Mouse (Mus musculus) left cerebral cortex, postnatal 14 days (tissue): Measurements from ENCODE around the gene Hsdl2. TPM values are rescaled to one million over a fixed set of nuclear protein-coding genes. Genes with fewer than 3 reads are reported as not detected.

Source experiments
- DNase-seq, 2 experiments: peaks; one replicate each; pipeline ENCODE4 v3.0.0; 2021 to 2022; ENCODE audit warnings: low spot score in 2 of 2, mixed read lengths in 1 of 2
- intact Hi-C: fragments of 180-260 bp; cut with DNase I; formaldehyde crosslinking; loops from one replicate; pipeline ENCODE4 v1.15.1; 2025
- total RNA-seq, 2 experiments: library from RNA; stranded (reverse); gene quantifications; 2 replicates each; pipeline ENCODE4 v1.2.3; 2021

The Hsdl2 gene
- total RNA-seq, 2 experiments from 2014 or later = 22.8 to 24.6 TPM

DNA sequence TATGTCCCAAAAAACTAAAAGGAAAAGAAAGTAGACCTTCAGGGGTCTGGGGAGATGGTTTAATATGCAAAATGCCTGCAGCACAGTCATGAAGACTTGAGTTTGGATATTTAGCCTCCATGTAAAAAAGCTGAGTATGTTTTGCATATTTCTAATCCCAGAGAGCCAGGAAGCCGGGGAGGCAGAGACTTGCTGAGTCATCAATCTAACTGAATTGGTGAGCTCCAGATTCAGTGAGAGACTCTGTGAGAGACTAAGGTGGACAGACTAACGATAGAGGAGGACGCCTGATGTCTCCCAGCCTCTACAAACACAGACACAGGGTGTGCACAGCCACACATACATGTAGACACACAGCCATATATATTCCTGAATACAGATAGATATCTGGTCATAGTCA lies 23.5 kb downstream of the Hsdl2 start:
- DNase-seq = no peak

DNA sequence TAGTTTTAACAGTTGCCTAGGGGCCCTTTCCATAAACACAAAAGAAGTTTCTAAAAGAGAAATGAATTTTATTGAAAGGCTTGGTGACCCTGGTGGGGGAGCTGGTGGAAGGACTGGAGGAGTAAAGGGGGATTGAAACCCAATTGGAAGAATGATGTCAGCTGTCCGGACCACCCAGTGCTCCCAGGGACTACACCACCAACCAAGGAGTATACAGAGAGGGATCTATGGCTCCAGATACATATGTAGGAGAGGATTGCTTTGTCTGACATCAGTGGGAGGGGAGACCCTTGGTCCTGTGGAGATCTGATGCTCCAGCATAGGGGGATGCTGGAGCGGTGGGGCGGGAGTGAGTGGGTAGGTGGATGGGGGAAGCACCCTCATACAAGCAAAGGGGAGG lies 24.1 kb downstream of the Hsdl2 start:
- intact Hi-C loops = no loop called here
- no peak for DNase-seq

More for the DNA sequence above, 23.5 kb downstream of the Hsdl2 start:
- intact Hi-C loops = no loop called here

DNA sequence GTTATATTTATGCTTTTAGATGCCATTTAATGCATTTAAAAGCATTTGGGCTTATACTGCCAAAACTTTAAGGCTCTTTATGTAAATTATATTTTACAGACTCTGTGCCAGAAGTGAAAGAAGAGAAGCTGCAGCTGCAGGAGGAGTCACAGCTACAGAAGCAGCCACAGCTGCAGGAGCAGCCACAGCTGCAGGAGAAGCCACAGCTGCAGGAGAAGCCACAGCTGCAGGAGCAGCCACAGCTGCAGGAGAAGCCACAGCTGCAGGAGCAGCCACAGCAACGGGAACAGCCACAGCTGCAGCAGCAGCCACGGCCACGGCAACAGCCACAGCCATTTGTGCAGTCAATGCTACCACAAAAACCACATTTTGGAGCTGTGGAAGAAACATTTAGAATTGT lies 29.0 kb downstream of the Hsdl2 start:
- intact Hi-C loops = no loop called here
- no peak for DNase-seq

DNA sequence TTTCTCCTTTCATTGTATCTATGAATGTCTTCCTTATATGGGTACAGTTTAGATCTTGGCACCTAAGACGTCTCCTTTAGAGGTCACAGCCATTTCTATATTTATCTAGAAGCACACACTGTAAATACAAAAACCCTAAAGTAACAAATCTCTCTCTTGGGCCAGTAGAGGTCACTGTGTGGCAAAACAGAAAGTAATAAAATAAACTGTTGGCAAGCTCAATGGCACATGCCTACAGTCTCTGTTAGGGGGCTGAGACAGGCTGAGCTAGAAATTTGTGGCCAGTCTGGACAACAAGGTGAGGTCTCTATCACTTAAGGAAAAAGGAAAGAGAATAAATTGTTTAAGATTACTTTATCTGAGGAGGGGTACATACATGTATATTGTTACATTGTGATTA lies 33.6 kb downstream of the Hsdl2 start:
- no peak for DNase-seq
- intact Hi-C loops = no loop called here

DNA sequence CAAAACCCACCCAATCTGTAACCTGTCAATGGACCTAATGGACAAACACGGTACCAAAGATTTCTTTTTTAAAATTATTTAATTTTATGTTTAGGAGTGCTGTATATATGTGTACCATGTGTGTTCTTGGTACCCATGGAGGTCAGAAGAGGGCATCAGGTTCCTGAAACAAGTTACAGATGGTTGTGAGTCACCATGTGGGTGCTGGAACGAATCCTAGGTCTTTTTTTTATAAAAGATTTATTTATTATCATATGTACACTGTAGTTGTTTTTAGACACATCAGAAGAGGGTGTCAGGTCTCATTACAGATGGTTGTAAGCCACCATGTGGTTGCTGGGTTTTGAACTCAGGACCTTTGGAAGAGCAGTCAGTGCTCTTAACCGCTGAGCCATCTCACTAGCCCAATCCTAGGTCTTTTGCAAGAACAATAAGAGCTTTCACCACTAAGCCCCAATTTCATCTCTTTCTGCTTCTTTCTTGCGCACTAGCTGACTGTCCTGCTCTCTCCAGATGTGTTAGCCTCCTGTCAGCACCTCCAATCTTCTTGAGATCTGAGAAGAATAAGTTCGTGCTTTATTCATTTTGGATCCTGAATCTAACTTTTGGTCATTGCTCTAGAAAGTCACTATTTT lies 38.4 kb downstream of the Hsdl2 start:
- intact Hi-C loops = no loop called here
- DNase-seq = no peak

- DNase-seq = peak in 1 of 2 experiments; percentile 7
- intact Hi-C loops = loop anchor here (5.0 kb wide), 2 partner anchors 137 to 157 kb away; no protein-coding TSS in a partner anchor
Measured at GRCm38 (mm10) chr4:59625676-59625997, 44.3 kb downstream of the Hsdl2 start.

DNA sequence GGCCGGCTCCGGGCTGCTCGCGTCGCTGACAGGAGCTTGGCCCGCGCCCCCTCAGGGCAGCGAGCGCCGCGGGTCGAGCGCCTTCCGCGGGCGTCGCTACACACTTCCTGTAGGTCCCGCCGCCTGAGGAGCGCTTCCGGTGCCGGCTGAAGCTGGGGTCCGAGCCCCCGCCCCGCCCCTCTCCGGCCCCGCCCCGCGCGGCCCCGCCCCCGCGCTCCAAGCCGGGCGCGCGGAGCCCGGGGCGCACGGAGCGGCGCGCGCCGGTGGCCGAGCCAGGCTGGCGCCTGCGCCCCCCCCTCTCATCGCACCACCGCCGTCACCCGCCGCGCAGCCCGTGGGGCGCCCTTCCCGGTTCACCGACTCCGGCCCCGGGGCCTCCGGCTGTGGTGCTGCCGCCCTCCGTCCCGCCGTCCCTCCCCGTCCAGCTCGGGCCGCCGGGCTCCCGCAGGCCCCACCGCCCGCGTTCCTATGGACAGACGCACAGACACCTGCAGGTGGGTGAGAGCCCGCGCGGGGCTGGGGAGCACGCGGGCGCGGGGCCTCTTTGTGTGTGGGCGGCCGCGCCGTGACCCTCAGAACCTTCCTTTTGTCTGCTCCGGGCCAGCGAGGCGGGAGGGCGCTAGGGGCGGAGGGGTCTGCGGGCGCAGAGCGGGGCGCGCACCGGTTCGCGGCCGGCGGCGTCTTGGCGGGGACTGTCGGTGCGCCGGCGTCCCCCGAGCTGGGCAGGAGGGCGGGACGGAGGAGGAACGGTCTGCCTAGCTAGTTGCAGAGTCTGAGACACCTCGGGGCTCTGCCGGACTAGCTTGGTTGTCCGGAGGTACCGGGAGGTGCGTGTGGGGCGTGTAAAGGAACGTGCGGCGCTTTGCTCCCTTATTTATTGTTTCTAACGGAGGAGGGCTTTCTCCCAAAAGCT lies 44.9 kb downstream of the Hsdl2 start, which contains the start of gene E130308A19Rik:
Gene E130308A19Rik (plus strand): TSS at position 214 of the 913 bp plus-strand sequence.
- intact Hi-C loops = loop anchor here (5.0 kb wide), 2 partner anchors 136 to 156 kb away; no protein-coding TSS in a partner anchor
- peak; percentile 28 to 69 for DNase-seq

DNA sequence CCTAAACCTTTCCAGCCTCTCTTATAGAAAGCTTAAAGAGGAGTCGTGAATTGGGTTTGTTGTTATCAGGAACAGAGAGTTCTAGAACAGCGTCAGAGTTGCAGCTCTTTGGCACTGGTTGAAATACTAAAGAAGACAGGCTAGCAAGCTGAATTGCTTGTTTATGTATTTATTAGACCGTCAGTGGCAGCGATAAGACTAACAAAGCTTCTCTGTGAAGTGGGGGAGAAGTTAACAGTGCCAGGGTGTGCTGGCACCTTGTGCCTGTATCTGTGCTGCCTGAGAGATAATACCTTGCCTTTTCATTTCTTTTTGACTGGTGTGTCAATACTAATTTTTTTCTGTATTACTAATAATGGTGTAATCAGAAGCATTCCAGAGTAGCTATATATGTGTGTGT lies 46.9 kb downstream of the Hsdl2 start:
- intact Hi-C loops = loop anchor here (5.0 kb wide), 2 partner anchors 134 to 154 kb away; no protein-coding TSS in a partner anchor

DNA sequence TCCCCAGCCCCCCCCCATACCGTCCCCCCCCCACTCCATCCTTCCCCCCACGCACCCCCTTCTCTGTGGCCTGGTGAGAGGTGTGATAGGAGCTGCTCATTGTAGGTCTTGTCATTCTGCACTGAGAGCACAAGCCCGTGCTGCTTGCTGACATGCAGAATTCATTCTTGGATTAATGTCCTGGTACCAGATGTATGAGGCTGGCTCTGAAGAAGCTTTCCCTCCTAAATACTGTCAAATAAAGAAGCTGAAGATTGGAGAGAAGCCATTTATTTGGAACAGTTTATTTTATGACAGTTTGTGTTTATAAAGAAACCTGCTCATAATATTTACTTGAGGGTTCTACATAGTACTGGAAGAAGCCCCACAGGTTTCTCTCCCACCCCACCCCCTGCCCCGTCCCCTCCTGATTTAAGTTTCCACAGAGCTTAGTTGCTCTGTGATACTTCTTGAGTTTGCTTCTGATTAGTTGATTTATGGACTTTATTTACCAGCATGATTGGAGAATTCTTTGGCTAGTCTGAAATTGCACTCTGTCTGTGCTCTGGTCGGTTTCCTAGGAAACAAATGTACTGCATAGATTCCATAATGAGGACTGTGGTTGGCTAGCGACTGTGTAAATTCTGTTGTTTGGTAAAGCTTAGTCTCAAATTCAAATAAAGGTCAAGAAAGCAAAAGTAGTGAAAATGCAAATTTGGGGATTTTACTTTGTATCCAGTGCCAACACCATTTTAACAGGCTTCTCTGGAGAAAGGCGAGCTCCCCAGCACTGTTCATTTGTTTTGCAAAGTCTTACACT lies 47.9 kb downstream of the Hsdl2 start:
- intact Hi-C loops = loop anchor here (5.0 kb wide), 2 partner anchors 133 to 153 kb away; no protein-coding TSS in a partner anchor
- no peak for DNase-seq

More for the DNA sequence above, 46.9 kb downstream of the Hsdl2 start:
- DNase-seq = no peak

DNA sequence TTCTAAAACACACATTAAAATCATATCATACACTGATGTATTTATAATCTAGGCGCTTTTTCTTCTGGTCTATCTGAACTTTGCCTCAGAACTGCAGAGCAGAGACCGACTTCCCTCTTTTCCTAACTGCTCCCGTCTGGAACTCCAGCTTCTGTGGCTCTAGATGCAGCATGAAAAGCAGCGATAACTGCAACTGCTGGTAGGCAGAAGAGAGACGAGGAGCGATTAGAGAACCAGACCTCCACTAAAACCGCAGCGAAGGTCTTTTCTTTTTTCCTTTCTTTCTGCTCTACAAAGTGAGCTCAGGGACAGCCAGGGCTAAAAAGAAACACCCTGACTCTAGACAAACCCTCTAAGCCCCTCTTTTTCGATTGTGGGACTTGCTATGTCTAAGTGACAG lies 48.8 kb downstream of the Hsdl2 start:
- intact Hi-C loops = no loop called here

GRCm38 (mm10) chr4:59634532-59634931 lies 53.2 kb downstream of the Hsdl2 start:
- intact Hi-C loops = no loop called here

More for the DNA sequence above, 48.8 kb downstream of the Hsdl2 start:
- DNase-seq = no peak

DNA sequence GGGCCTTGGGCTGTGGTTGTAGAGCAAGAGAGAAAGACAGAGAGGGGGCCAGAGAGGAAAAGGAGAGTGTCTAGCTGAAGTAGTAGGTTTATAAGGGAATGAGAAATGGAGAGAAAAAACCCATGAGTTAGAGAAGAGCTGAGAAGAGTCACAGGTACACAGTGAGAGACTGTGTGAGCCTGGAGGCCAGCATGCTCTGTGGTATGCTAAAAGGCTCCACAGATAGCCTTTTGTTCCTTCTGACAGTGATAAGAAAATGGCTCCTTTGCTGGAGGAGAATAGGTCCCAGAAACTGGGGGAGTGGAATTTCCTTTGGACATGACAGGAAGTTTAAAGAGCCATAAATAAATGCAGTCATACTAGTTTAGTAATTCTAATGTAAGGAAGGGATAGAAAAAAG lies 57.8 kb downstream of the Hsdl2 start:
- DNase-seq = no peak
- intact Hi-C loops = no loop called here

More at GRCm38 (mm10) chr4:59634532-59634931, 53.2 kb downstream of the Hsdl2 start:
- no peak for DNase-seq

GRCm38 (mm10) chr4:59640720-59641119 lies 59.4 kb downstream of the Hsdl2 start:
- intact Hi-C loops = no loop called here
- no peak for DNase-seq

DNA sequence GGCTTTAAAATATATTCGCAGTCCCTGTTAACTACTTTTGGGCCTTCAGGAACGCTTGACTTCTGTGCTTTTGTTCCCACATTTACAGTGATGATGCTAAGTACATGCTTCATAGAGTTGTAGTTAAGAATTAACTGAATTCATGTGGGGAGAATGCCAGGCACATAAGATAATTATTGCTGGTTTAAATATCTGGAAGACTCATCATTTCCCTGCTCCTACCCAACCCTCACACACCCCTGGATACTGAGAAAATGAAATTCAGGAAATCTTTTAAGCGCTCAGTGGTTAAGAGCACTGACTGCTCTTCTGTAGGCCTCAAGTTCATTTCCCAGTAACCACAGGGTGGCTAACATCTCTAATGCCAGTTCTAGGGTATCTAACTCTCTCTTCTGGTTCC lies 60.7 kb downstream of the Hsdl2 start:
- intact Hi-C loops = no loop called here
- DNase-seq = no peak

DNA sequence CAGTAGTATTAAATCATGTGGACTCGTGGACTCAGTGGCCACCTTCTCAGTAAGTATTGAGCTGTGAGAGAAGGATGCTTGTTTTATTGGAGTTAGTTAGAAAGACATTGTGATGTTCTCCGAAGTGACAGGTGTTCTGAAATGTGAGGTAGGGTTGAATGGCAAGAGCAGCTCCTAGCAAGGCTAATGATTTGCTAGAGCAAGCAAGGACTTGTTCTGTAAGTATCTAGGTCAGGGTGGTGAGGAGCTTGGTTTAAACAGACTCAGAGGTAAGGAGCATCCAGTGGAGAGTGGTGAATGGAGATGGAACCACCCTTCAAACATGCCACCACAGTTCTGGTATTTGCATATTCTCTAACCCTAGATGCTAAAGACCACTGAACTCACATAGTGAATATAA lies 61.3 kb downstream of the Hsdl2 start:
- DNase-seq = no peak
- intact Hi-C loops = no loop called here

DNA sequence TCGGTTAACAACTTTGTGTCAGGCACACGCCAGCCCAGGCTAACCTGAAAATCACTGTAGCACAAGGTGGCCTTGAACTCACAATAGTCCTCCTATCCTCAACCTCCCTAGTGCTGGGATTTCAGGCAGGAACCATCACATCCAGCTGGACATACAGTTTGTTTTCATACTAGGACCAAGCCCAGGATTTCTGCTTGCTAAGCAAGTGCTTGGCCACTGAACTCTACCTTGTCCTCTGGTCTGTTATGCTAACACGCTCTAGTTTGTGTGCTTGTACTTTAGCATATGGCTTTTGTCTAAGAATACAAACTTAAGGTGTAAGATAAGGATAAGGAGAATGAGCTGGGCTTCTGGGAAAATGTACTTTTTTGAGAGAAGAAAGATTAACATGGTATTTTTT lies 63.1 kb downstream of the Hsdl2 start:
- DNase-seq = no peak
- intact Hi-C loops = no loop called here

DNA sequence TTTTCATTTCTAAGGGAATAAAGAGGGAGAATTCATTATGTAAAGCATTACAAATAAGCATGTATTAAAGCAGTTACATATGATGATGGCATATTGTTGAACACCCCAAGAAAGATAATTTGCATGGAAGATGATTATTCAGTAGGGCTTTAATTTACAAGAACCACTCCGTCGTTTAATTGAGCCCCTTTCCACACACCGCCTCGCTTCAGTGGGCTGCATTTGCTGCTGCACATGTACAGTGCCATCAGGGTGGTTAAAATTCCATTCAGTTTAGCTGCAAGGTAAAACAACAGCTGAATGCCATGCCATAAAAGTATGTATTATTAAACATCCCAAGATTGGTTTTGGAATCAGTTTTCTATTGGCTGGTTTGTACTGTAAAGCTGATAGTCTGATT lies 63.6 kb downstream of the Hsdl2 start:
- intact Hi-C loops = no loop called here

GRCm38 (mm10) chr4:59645610-59646009 lies 64.2 kb downstream of the Hsdl2 start:
- intact Hi-C loops = no loop called here
- no peak for DNase-seq

More for the DNA sequence above, 63.6 kb downstream of the Hsdl2 start:
- no peak for DNase-seq

DNA sequence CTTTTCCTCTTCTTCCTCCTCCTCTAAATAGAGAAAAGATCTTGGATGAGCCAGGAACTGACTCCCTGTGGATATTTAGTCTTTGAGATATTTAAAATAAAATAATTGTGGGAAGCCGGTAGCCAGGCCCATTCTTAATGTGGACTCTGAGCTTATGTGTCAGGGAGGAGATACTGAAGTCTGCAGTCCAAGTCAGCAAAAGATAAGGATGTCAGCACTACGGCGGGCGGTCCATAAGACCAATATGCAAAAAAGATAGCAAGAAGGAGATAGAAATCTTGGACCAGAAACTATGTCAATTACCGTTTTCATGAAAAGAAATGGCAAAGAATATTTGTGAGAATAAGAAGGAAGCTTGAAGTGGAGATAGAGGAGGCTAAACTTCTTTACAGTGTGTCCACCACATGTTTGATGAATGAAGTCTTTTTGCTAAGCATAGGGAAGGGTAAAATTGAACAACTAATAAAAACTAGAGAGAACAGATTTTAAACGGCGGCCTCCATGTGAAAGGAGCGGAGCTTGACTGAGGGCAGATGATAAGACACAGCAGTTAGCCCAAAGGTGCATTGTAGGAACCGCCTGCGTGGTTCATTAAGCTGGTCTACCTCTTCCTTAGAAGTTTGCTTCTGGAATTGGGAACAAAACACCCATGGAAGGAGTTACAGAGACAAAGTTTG lies 64.8 kb downstream of the Hsdl2 start:
- DNase-seq = no peak

More for the DNA sequence above, 64.8 kb downstream of the Hsdl2 start:
- intact Hi-C loops = no loop called here
